Mouse (Mus musculus) cerebellum, postnatal 10 days (tissue): ENCODE measurements around the gene Kifc3.

Source experiments
- DNase-seq, 2 experiments: peaks; one replicate each; pipeline ENCODE4 v3.0.0; 2021; ENCODE audit warnings: mixed read lengths in 2 of 2

Kifc3 gene

DNA sequence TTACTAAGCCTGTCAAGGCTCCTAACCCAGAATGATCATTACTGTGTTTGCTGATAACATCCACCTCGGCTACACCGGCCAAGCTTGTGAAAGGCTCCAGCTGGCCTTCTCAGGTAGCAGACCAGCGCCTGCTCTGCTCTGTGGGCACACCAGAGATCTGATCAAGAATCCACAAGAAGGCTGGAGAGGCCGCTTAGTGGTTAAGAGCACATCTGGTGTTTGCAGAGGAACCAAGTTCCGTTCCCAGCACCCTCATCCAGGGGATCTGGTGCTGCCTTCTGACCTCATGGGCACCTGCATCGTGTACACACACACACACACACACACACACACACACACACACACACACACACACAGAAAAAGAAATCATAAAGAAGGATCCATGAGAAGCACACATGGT is 46.5 kb downstream of the Kifc3 start:
- no peak for DNase-seq

DNA sequence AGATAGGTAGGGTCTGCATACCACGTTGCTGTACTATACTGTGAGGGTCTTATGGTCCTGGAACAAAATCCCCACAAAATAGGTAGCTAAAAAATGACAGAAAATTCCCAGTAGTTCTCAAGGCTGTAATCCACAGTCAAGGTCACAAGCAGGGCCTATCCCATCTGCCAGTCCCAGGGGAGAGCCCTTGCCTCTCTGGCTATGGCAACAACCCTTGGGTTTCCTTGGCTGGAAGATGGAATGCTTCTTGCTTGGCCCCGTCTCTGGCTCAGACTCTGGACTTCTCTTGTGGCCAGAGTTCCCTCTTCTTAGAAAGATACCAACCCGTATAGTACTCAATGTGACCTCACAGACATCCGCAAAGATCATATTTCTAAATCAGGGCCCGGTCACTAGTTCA is 47.3 kb downstream of the Kifc3 start:
- no peak for DNase-seq

- no peak for DNase-seq
These were observed 48.0 kb downstream of the Kifc3 start for GRCm38 (mm10) chr8:95154654-95155053.

DNA sequence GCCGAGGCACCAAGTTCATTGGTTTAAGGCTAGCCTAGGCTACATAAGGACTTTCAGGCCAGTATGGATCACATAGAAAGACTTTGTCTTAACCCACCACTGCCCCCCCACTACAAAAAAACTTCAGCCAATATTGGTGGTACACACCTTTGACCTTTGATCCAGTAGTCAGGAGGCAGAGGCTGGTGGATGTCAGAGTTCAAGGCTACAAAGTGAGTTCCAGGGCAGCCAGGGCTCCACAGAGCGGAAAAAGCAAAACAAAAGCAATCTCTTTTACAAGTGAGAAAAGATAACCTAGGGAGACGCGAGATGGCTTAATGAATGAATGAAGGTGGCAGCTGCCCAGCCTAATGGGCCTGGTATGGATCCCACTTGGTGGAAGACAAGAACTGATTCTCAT is 48.6 kb downstream of the Kifc3 start:
- DNase-seq = no peak

DNA sequence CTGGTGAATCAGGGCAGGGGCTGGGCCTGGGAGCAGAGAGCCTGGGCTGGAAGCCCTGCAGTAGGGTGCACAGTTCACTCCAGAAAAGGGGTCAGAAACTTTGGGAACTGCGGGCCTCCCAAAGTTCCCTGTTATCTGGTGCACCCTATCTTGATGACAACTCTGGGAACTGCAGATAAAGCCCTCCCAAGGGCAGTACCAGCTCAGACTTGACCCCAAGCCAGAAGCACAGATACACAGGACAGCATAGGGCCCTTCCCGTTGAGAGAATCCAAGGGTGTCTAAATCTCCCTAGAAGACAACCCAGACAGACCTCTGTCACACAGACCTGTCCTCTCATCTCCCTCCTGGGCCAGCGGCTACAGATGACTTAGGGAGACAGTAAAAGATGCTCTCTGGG is 52.0 kb downstream of the Kifc3 start:
- no peak for DNase-seq

GRCm38 (mm10) chr8:95149426-95149825 is 53.2 kb downstream of the Kifc3 start:
- DNase-seq = peak; percentile 36 to 39

- DNase-seq = no peak
These were observed 55.8 kb downstream of the Kifc3 start for GRCm38 (mm10) chr8:95146846-95147245.

- DNase-seq = no peak
These were observed 56.4 kb downstream of the Kifc3 start for GRCm38 (mm10) chr8:95146044-95146745.

DNA sequence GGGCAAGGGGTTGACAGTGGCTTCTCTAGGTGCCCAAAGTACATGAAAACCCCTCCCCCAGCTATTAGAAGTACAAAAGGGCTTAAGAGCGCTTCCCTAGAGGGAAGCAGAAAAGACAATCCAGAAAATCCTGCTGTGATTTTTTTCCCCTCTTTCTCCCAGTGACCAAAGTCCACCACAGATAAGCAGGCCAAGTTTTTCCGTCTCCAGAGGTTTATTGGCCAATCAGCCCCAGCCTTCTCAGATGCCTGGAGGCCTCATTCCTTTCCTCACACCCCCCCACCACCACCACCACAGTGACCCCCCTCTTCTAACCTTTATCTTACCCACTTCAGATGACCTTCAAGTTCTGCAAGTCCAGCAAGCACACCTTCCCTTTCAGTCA is 58.0 kb downstream of the Kifc3 start:
- DNase-seq = no peak

- DNase-seq = no peak
These were observed 58.6 kb downstream of the Kifc3 start for GRCm38 (mm10) chr8:95143805-95144630.

GRCm38 (mm10) chr8:95142985-95143804 is 59.4 kb downstream of the Kifc3 start:
- DNase-seq = peak; percentile 47 to 72

DNA sequence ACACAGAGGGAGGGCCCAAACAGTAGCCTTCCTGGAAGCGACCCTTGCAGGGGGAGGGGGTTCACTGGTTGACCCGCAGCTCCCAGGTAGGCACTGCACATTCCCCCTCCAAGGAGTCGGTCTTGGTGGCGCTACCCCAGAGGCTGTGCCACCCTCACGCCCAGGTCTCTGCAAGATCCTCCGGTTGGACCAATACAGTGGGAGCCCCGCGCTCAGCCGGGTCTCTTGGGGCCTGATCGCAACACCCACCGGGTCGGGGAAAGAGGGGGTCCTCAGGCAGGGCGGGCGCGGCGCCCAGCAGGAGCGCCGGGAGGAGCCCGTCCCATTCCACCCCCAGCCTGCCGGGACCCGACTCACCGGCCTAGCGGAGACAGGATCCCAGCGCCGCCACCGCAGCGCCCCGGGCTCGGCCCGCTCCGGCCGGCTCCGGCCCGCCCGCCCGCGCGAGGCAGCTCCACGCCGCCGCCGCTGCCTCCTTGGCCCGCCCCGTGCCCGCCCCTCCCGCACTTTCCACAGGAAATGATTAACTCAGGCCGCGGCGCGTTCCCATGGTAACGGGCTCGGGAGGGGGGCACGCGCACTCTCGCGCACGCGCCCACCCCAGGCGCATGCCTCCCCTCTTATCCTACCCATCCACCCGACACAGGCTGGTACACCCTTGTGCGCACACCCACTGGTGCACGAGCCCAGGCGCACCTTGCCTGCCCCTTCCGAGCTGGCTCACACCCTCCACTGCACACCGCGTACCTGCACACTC is 60.4 kb downstream of the Kifc3 start:
- DNase-seq = peak; percentile 88 to 93

DNA sequence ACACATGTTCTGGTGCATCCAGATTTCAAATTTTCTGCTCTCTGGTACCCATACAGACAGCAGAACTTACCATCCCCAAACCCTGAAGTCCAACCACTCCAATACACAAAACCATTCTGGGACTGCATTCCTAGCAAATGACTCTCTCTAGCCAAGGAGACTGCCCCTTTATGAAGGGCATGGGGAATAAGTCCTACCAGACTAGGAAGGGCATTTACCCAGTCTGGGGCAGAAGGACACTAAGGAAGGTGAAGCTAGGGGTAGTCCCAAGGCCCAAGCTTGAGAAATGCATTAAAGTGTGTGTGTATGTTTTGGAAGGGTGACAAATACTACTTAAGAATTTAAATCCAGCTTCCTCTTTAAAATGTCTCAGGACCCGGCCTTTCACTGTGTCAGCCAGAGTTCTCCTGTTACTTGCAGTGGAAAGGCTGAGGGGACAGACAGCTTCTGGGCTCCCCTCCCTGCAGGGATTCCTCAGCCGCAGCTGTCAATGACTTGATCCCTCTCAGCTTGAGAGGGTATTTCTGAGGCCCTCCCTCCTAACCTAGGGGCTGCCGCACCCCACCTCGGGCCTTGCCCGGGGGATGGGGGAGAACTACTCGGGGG is 61.0 kb downstream of the Kifc3 start:
- no peak for DNase-seq

DNA sequence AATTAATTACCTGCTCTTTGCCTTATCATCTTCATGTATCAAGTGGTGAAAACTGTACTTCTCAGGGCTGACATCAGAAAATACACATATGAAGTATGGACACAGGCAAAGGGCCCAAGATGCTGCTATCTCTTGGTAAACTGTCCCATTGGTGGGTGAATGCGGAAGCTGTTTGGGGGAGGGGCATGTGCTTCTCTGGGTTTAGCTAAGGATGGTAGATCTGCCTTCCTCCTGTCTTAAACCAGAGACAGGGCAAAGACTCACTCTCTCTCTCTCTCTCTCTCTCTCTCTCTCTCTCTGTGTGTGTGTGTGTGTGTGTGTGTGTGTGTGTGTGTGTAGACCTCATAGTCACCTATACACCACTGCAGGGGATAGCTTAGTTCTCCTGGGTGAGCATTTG is 61.6 kb downstream of the Kifc3 start:
- no peak for DNase-seq

DNA sequence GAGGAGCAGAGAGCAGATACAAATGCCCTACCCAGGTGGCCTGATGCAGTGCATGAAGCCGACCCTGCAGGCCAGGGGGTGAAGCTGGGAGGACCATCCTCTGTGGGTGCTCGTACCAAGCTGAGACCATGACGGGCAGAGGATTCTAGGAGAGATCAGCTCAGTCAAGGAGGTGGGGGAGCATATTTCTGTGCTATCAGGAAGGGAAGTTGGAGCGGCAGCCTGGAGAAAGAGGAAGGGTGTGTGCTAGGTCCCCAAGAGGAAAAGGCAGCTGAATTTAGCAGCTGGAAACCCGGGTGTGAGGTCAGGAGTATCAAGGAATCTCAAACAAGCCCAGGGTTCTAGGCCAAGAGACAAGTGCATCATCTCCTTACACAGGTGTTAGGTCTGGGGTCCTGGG is 62.1 kb downstream of the Kifc3 start:
- no peak for DNase-seq

DNA sequence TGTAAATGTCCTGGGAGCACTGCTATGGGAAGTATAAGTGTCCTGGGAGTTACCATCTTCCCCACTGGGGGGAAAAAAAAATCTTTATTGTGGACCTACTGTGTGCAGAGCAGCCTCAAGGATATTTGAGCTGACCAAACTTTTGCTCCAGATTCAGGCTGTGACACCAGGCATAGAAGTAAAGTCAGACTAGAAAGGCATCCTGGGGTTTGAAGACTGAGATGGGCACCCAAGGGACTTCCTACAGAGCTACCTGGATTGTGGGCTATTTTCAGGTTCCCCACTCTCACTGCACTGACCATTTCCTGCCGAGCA is 63.6 kb downstream of the Kifc3 start:
- no peak for DNase-seq

DNA sequence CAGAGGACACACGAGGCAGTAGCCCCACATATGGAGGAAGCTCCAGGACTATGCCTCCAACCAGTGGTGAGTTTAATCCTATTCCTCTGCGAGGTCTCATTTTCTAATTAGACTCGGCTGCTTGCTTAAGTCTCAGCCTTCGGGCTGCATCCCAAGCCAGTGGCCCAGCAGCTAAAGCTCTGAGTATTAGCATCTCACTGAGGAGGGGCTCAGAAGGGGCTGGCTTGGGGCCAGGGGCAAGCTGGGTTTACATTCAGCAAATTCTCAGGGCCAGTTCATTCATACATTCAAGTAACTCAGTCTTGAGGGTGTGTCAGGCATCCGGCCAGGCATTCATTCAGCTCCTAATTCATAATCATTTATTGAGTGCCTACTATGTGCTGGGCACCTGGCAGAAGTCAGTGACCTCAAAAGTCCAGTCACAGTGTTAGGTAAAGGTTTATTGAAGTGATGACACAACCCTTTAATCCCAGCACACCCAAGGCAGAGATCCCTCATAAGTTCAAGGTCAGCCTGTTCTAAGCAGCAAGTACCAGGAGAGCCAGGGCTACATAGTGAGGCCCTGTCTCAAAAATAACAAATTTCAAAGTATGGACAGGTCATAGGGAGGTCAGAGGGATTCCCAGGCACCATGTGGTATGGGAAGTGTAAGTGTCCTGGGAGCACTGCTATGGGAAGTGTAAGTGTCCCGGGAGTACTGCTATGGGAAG is 64.1 kb downstream of the Kifc3 start:
- DNase-seq = peak; percentile 72 to 78

- DNase-seq = peak; percentile 45 to 46
These were observed 64.9 kb downstream of the Kifc3 start for GRCm38 (mm10) chr8:95137641-95138098.

- no peak for DNase-seq
These were observed 65.4 kb downstream of the Kifc3 start for GRCm38 (mm10) chr8:95137201-95137600.

DNA sequence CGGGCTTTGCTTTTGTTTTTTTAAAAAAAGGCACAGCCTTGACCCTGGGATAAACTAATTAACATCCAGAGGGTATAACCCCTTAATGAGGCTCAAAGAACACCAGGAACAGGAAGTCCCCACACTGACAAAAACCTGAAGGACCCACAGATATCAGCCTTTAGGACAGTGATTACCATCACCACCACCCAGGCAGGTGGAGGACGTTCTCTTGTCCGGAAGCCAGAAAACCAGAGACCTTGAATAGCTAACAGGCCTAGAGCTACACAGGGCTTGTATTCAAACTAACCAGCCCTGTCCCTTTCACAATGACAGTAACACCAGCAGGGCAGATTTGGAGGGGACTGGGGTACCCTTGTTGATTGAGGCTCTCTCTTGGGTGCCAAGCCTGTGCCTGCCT is 66.4 kb downstream of the Kifc3 start:
- no peak for DNase-seq

DNA sequence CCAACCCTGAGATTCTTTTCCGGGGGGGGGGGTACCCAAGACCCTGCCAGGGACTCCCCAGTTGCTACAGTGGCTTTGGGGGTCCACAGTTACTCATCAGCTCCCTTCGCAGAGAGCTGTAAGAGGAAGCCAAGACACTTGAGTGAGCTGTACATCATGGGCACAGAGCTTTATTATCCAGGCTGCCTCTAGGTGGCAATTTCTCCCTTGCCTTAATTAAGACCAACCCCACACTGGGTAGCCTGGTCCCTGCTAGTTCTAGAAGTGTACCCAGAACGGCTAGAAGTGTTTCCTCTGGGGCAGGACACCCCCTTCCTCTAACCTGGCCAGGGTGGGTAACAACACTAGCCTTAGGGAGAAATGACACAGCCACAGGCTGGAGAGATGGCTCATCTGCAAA is 67.4 kb downstream of the Kifc3 start:
- peak; percentile 28 to 30 for DNase-seq

DNA sequence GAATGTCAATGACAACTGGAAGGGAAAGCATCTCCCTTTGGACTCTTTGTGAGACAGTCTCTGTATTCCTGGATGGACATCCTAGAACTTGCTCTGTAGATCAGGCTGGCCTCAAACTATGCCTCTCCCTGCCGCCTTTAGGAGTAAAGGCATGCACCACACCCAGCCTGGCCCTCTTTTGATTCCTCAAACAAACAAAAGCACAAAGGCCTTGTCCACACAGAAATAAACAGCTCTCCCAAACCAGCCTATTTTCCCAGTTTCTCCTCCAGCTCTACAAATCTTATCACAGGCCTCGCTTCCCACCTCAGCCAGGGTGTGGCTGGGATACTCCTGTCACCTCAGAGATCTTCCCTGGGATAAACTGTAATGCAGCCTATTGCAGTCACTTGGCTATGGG is 68.4 kb downstream of the Kifc3 start:
- DNase-seq = no peak
